Mouse (Mus musculus) C2C12 (cell line): ENCODE data around the gene Mpst.

Experiments used
- CTCF ChIP-seq: IDR thresholded peaks from one replicate; pipeline ENCODE4 v1.5.1; 2011; ENCODE audit not compliant: control insufficient read depth, insufficient read depth, insufficient read length
- MAX ChIP-seq: IDR thresholded peaks from one replicate; pipeline ENCODE4 v1.6.1; 2011; ENCODE audit warnings: mild to moderate bottlenecking, control low read depth
- MYOG ChIP-seq: IDR thresholded peaks from one replicate; pipeline ENCODE4 v1.6.1; 2011; ENCODE audit not compliant: control insufficient read depth, insufficient read length; ENCODE audit errors: extremely low read depth

DNA sequence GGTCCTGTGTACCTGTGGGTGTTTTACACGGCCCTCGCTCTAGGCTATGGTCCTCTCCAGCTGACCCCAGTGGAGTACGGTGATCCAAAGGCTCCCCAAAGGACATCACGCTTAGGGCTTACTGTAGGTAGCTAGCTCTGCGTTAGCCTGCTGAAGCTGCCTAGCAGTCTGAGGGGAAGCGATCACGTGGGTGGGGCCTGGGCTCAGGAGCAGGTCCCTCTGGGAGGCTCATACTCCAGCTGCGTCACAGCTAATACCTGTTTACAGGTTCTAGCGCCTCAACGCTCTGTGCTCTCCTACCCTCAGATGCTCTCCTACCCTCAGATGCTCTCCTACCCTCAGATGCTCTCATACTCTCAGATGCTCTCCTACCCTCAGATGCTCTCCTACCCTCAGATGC, 24.7 kb downstream of the Mpst start:
- TF ChIP-seq CTCF (no peak), MYOG (no peak), MAX (no peak)
